Mouse (Mus musculus) heart, postnatal 0 days (tissue): ENCODE results near the gene Pid1.

ENCODE experiments used
- CTCF ChIP-seq: IDR thresholded peaks from 2 replicates; pipeline ENCODE4 v1.5.1; 2016; ENCODE audit warnings: antibody characterized with exemption, control low read depth, low read depth
- EP300 ChIP-seq: IDR thresholded peaks from 2 replicates; pipeline ENCODE4 v1.6.1; 2016; ENCODE audit warnings: antibody characterized with exemption, low read depth

GRCm38 (mm10) chr1:84230431-84230830 lies 133.5 kb downstream of the Pid1 start:
- TF ChIP-seq CTCF (no peak), EP300 (no peak)
